24 mouse cellular contexts compared by ENCODE assay signal in genomic region chr4:109204416-109204815, GRCm38 (mm10). TPM values are rescaled to one million over a fixed set of nuclear protein-coding genes. Genes with fewer than 3 reads are reported as not detected.
A peak's percentile ranks its signal among the peaks of the same experiment; 100 is the strongest.
DNase-seq lines count a peak whose midpoint lies in the region; ATAC-seq and TF ChIP-seq lines count a peak whose summit lies in the region.
"Had no signal": no experiment of that assay in that cellular context is flagged by ENCODE, and none has a peak within 500 bp of the region (broad histone marks: within the 10 kb centered on the region; RNA-seq: fewer than 3 reads in every experiment).

No protein-coding gene starts in this region.

- no peak for TF ChIP-seq POLR2A in myocyte (IDR thresholded peaks at IDR 0.05; ENCODE audit: insufficient read length, low read depth)

- H3K4me2 ChIP-seq in liver, postnatal 0 days (ENCODE audit: low read depth, low read length), result no peak overlapping the region
- no peak overlapping the region for H3K4me2 ChIP-seq in liver, embryonic 11.5 days
- H3K4me2 ChIP-seq in lung, embryonic 14.5 days, result no peak overlapping the region
- no peak overlapping the region for H3K4me2 ChIP-seq in myocyte (ENCODE audit: low read depth)
- H3K4me2 ChIP-seq: liver, embryonic 15.5 days; midbrain, embryonic 12.5 days had no signal

- no peak overlapping the region for H3K4me3 ChIP-seq in liver, postnatal 0 days (ENCODE audit: low read depth, low read length)
- no peak overlapping the region for H3K4me3 ChIP-seq in liver, embryonic 11.5 days (ENCODE audit: low read depth, low read length)
- no peak overlapping the region for H3K4me3 ChIP-seq in lung, embryonic 14.5 days (ENCODE audit: low read depth, low read length)
- no peak overlapping the region for H3K4me3 ChIP-seq in myocyte
- H3K4me3 ChIP-seq: embryonic facial prominence, embryonic 10.5 days; erythroblast, embryonic 14.5 days; heart, adult 2 months; hindbrain, embryonic 10.5 days; limb, embryonic 10.5 days; liver, embryonic 15.5 days; midbrain, embryonic 12.5 days had no signal

- peaks cover 17% of the 10 kb centered on the region for H3K79me2 ChIP-seq in myocyte (ENCODE audit: control insufficient read depth, insufficient read depth)

- H3K36me3 ChIP-seq in liver, postnatal 0 days (replicated peaks; ENCODE audit: insufficient read depth, low read length), result no peaks in the 10 kb centered on the region
- no peaks in the 10 kb centered on the region for H3K36me3 ChIP-seq in liver, embryonic 11.5 days (ENCODE audit: control insufficient read depth, insufficient read depth, low read length)
- H3K36me3 ChIP-seq in lung, embryonic 14.5 days (ENCODE audit: insufficient read depth), result no peaks in the 10 kb centered on the region
- no peaks in the 10 kb centered on the region for H3K36me3 ChIP-seq in myocyte (ENCODE audit: control insufficient read depth, insufficient read depth)
- H3K36me3 ChIP-seq: embryonic facial prominence, embryonic 10.5 days; G1E; hindbrain, embryonic 10.5 days; limb, embryonic 10.5 days; liver, embryonic 15.5 days; midbrain, embryonic 12.5 days had no signal

- H3K9ac ChIP-seq in liver, postnatal 0 days (replicated peaks), result no peak overlapping the region
- no peak overlapping the region for H3K9ac ChIP-seq in liver, embryonic 11.5 days (ENCODE audit: low read depth, low read length)
- H3K9ac ChIP-seq in lung, embryonic 14.5 days, result no peak overlapping the region
- H3K9ac ChIP-seq: liver, embryonic 15.5 days; midbrain, embryonic 12.5 days had no signal

- H3K27ac ChIP-seq in liver, postnatal 0 days (ENCODE audit: low read depth), result peak overlapping the region; percentile 51; the same call in 1 of the 2 replicates
- no peak overlapping the region for H3K27ac ChIP-seq in liver, embryonic 11.5 days (ENCODE audit: low read depth, low read length)
- no peak overlapping the region; the same call in 1 of the 2 replicates for H3K27ac ChIP-seq in lung, embryonic 14.5 days (ENCODE audit: low read depth)
- H3K27ac ChIP-seq: embryonic facial prominence, embryonic 10.5 days; heart, adult 2 months; hindbrain, embryonic 10.5 days; limb, embryonic 10.5 days; liver, embryonic 15.5 days; midbrain, embryonic 12.5 days had no signal

- TF ChIP-seq CTCF in liver, postnatal 0 days (IDR thresholded peaks at IDR 0.05; ENCODE audit: low read depth), result no peak
- TF ChIP-seq CTCF in lung, embryonic 14.5 days (IDR thresholded peaks at IDR 0.05; ENCODE audit: low read depth), result no peak

- H3K4me1 ChIP-seq in liver, postnatal 0 days (ENCODE audit: insufficient read depth), result peaks cover 39% of the 10 kb centered on the region
- peaks cover 4% of the 10 kb centered on the region for H3K4me1 ChIP-seq in liver, embryonic 11.5 days (replicated peaks; ENCODE audit: control insufficient read depth, insufficient read depth, low read length)
- peaks cover 5% of the 10 kb centered on the region; the same call in 1 of the 2 replicates for H3K4me1 ChIP-seq in lung, embryonic 14.5 days (ENCODE audit: insufficient read depth)

- TF ChIP-seq EP300 in liver, postnatal 0 days (IDR thresholded peaks at IDR 0.05; ENCODE audit: low read depth), result no peak

- WGBS in liver, postnatal 0 days (ENCODE audit: insufficient replicate concordance), result 47% methylated on average over 1 of the region's 1 CpGs
- 62% methylated on average over 1 of the region's 1 CpGs for WGBS in liver, embryonic 11.5 days
- WGBS in lung, embryonic 14.5 days, result 26% methylated on average over 1 of the region's 1 CpGs

- no peaks in the 10 kb centered on the region for H3K27me3 ChIP-seq in liver, postnatal 0 days (ENCODE audit: insufficient read depth, low read length)
- H3K27me3 ChIP-seq in liver, embryonic 11.5 days (replicated peaks; ENCODE audit: control insufficient read depth, insufficient read depth, low read length), result no peaks in the 10 kb centered on the region
- H3K27me3 ChIP-seq in lung, embryonic 14.5 days (ENCODE audit: insufficient read depth, low read length), result no peaks in the 10 kb centered on the region
- H3K27me3 ChIP-seq in myocyte (ENCODE audit: control insufficient read depth, insufficient read depth, insufficient read length), result no peaks in the 10 kb centered on the region
- H3K27me3 ChIP-seq: liver, embryonic 15.5 days; midbrain, embryonic 12.5 days had no signal

- no peak for DNase-seq in liver, postnatal 0 days
- DNase-seq in liver, embryonic 11.5 days (ENCODE audit: low spot score), result no peak
- DNase-seq in NIH3T3 (ENCODE audit: low read depth), result peak; percentile 64
- DNase-seq in lung, embryonic 14.5 days, result peak; percentile 37
- DNase-seq in right cerebral cortex, postnatal 10 days (ENCODE audit: low spot score in 2 of 2), result no peak
- DNase-seq: adrenal gland, adult 8-10 months; cerebellum, adult 11-12 months; heart, adult 2 months; kidney, adult 8-10 months; right cerebral cortex, postnatal 4 days had no signal

- H3K9me3 ChIP-seq in liver, postnatal 0 days (ENCODE audit: low read length), result no peaks in the 10 kb centered on the region
- no peaks in the 10 kb centered on the region for H3K9me3 ChIP-seq in liver, embryonic 11.5 days (ENCODE audit: control insufficient read depth, low read length)
- H3K9me3 ChIP-seq in lung, embryonic 14.5 days (ENCODE audit: low read depth, low read length), result no peaks in the 10 kb centered on the region
- H3K9me3 ChIP-seq: embryonic facial prominence, embryonic 10.5 days; G1E; hindbrain, embryonic 10.5 days; limb, embryonic 10.5 days; liver, embryonic 15.5 days; midbrain, embryonic 12.5 days had no signal

- no peak overlapping the region for H3ac ChIP-seq in myocyte (ENCODE audit: control insufficient read depth, insufficient read length)

- ATAC-seq in liver, postnatal 0 days, result no peak
- no peak for ATAC-seq in liver, embryonic 11.5 days (replicated peaks; ENCODE audit: low FRiP score)
- ATAC-seq in lung, embryonic 14.5 days (ENCODE audit: insufficient read depth), result no peak
- ATAC-seq in erythroid progenitor cell, adult 5-6 weeks (replicated peaks; ENCODE audit: low FRiP score, poor library complexity, severe bottlenecking), result no peak
- ATAC-seq in inflammation-experienced regulatory T-cells, adult 6 months, result no peak
- ATAC-seq: CD4-positive, CD25-positive, alpha-beta regulatory T cell, adult 4 months had no signal

TF ChIP-seq in myocyte, 11 proteins besides CTCF, POLR2A, EP300 and RAD21:
- peak in 2 of 3 experiments; percentile 30 to 79 for TF ChIP-seq MYOD1 (IDR thresholded peaks at IDR 0.05; ENCODE audit: control insufficient read depth in 1 of 3, insufficient read length in 2 of 3, low read depth in 2 of 3)
- TF ChIP-seq MYOG (IDR thresholded peaks at IDR 0.05; ENCODE audit: control insufficient read depth in 1 of 3, insufficient read depth in 1 of 3, insufficient read length in 2 of 3, low read depth in 2 of 3), result peak in 1 of 3 experiments; percentile 40
- TF ChIP-seq CEBPB (IDR thresholded peaks at IDR 0.05; ENCODE audit: insufficient read depth, poor library complexity, severe bottlenecking), result peak; percentile 70
- no peak for TF ChIP-seq E2F4 (IDR thresholded peaks at IDR 0.05; ENCODE audit: insufficient read depth)

RNA-seq across cellular contexts. Expression of gene Osbpl9, which starts 2.3 kb away (rescaled TPM):
- 28.2 and 29.3 TPM in 2 replicates for polyA plus RNA-seq in liver, postnatal 0 days (2015; fragmentation: Nextera tagmentation; extraction: Ambion mirVana)
- polyA plus RNA-seq in liver, embryonic 11.5 days (2014; fragmentation: Nextera tagmentation; extraction: Ambion mirVana), result 40.6 and 45.7 TPM in 2 replicates
- polyA plus RNA-seq in lung, embryonic 14.5 days (2014; fragmentation: Nextera tagmentation; extraction: Ambion mirVana), result 59.4 and 60.0 TPM in 2 replicates
- polyA plus RNA-seq in myocyte (2012; fragmentation: generic; extraction: Trizol), result 63.0 TPM
- 71.0 and 90.1 TPM in 2 replicates for total RNA-seq in erythroid progenitor cell, adult 5-6 weeks (2015; ENCODE audit: low replicate concordance)
- total RNA-seq in erythroid progenitor cell, adult 5-6 weeks (2017; ENCODE audit: low replicate concordance), result 29.3 and 32.2 TPM in 2 replicates
- polyA plus RNA-seq in inflammation-experienced regulatory T-cells, adult 6 months (2017; shearing (Covaris generic)), result 10 to 100 TPM; 75.7 to 78.9 (median 77.2) TPM

RNA-seq across cellular contexts. Expression of gene Calr4, which starts 29.9 kb away (rescaled TPM):
- not detected in 2 replicates for polyA plus RNA-seq in liver, postnatal 0 days (2015; fragmentation: Nextera tagmentation; extraction: Ambion mirVana)
- polyA plus RNA-seq in liver, embryonic 11.5 days (2014; fragmentation: Nextera tagmentation; extraction: Ambion mirVana), result 0.12 TPM in 2 replicates
- not detected in 2 replicates for polyA plus RNA-seq in lung, embryonic 14.5 days (2014; fragmentation: Nextera tagmentation; extraction: Ambion mirVana)
- polyA plus RNA-seq in myocyte (2012; fragmentation: generic; extraction: Trizol), result 0.34 TPM
- total RNA-seq in erythroid progenitor cell, adult 5-6 weeks (2015; ENCODE audit: low replicate concordance), result not detected in 2 replicates
- not detected in 2 replicates for total RNA-seq in erythroid progenitor cell, adult 5-6 weeks (2017; ENCODE audit: low replicate concordance)
- polyA plus RNA-seq in inflammation-experienced regulatory T-cells, adult 6 months (2017; shearing (Covaris generic)), result not detected
- total RNA-seq: G1E; gastrocnemius, adult 8-10 months; heart, adult 2 months had no signal
- polyA plus RNA-seq: CD4-positive, CD25-positive, alpha-beta regulatory T cell, adult 4 months; erythroblast, embryonic 14.5 days; heart, adult 2 months; heart, embryonic 16.5 days; hindbrain, embryonic 10.5 days; large intestine, adult 2 months; limb, embryonic 10.5 days; liver, embryonic 15.5 days had no signal

Comparison
In these comparisons a context has a peak if more than half of its experiments do, and no peak if none do; other contexts are left out.
1. DNase-seq: peak in NIH3T3 (single experiment) and lung, embryonic 14.5 days (single experiment); none in liver, postnatal 0 days (single experiment), liver, embryonic 11.5 days (single experiment) and right cerebral cortex, postnatal 10 days (0 of 2).